Mouse (Mus musculus) heart, embryonic 13.5 days (tissue): ENCODE results near the gene Apol7a. TPM values are rescaled to one million over a fixed set of nuclear protein-coding genes. Genes with fewer than 3 reads are reported as not detected.
"Not testable (repeated sequence)": the region's sequence is repeated elsewhere in the genome, so short reads cannot be mapped to it uniquely, and the experiment has no call there.

ENCODE experiments used
- ATAC-seq: fragments of 200-750 bp; cut with Nextera tagmentation; 2 replicates; pipeline ENCODE4 v1.8.0; 2017; ENCODE audit warnings: moderate TSS enrichment; ENCODE audit not compliant: insufficient number of reproducible peaks, low FRiP score, low TSS enrichment; ENCODE audit errors: extremely low read depth
- H3K27ac ChIP-seq: fragments of 300-500 bp; sonication (generic); replicated peaks from 2 replicates; pipeline ENCODE4 v1.5.1; 2015; ENCODE audit warnings: moderate library complexity, mild to moderate bottlenecking, inconsistent platforms
- H3K27me3 ChIP-seq: fragments of 300-500 bp; sonication (generic); replicated peaks from 2 replicates; pipeline ENCODE4 v1.6.1; 2015; ENCODE audit warnings: mild to moderate bottlenecking, inconsistent platforms
- H3K36me3 ChIP-seq: fragments of 300-500 bp; sonication (generic); 2 replicates; pipeline ENCODE4 v1.6.1; 2015; ENCODE audit warnings: mild to moderate bottlenecking, inconsistent platforms
- H3K4me1 ChIP-seq: fragments of 300-500 bp; sonication (generic); 2 replicates; pipeline ENCODE4 v1.6.1; 2015; ENCODE audit warnings: inconsistent platforms
- H3K4me2 ChIP-seq: fragments of 300-500 bp; sonication (generic); 2 replicates; pipeline ENCODE4 v1.6.1; 2015; ENCODE audit warnings: inconsistent platforms, mild to moderate bottlenecking, moderate library complexity
- H3K4me3 ChIP-seq: fragments of 300-500 bp; sonication (generic); 2 replicates; pipeline ENCODE4 v1.5.1; 2015; ENCODE audit warnings: moderate library complexity, mild to moderate bottlenecking, inconsistent platforms
- H3K9ac ChIP-seq: fragments of 300-500 bp; sonication (generic); 2 replicates; pipeline ENCODE4 v1.6.1; 2015; ENCODE audit warnings: inconsistent platforms, mild to moderate bottlenecking, moderate library complexity
- H3K9me3 ChIP-seq: fragments of 300-500 bp; sonication (generic); 2 replicates; pipeline ENCODE4 v1.6.1; 2016; ENCODE audit warnings: inconsistent platforms
- WGBS: fragments of 180-500 bp; shearing (Covaris S2); methylation state at CpG from one replicate; pipeline ENCODE4 v1.1.7; 2015; ENCODE audit warnings: mixed read lengths; 5-methylcytosine and 5-hydroxymethylcytosine counted together
- polyA plus RNA-seq: library from polyadenylated mRNA; unstranded; fragments of >200 nt; fragmentation: Nextera tagmentation; extraction: Ambion mirVana; gene quantifications from 2 replicates; pipeline ENCODE4 v1.2.1, GENCODE M21; 2015

Apol7a gene
- polyA plus RNA-seq: 0.15 and 0.33 TPM in 2 replicates

GRCm38 (mm10) chr15:77399027-77399426 is at the start of gene Apol7a:
Apol7a (minus strand) TSS chr15:77399110.
- H3K4me2 ChIP-seq: peak within 1 kb of the TSS; percentile 13; the same call in 1 of the 2 replicates
- H3K36me3 ChIP-seq: not testable (repeated sequence)
- 60% methylated on average over 9 of the region's 9 CpGs for WGBS

GRCm38 (mm10) chr15:77447392-77447791 is 48.5 kb upstream of the Apol7a start, which contains the start of gene Apol7b:
Apol7b (minus strand) TSS chr15:77447492.
- not testable (repeated sequence) for H3K27ac ChIP-seq, H3K9ac ChIP-seq, H3K27me3 ChIP-seq, H3K9me3 ChIP-seq, ATAC-seq, H3K4me2 ChIP-seq, H3K4me1 ChIP-seq, H3K36me3 ChIP-seq, H3K4me3 ChIP-seq
- 88% methylated on average over 2 of the region's 2 CpGs for WGBS

More at GRCm38 (mm10) chr15:77399027-77399426, at the start of gene Apol7a:
- Histone ChIP-seq H3K27ac (peak within 1 kb of the TSS; percentile 48; the same call in 1 of the 2 replicates), H3K4me1 (peaks cover 17% of the 10 kb centered on the region), H3K27me3 (peaks cover 12% of the 10 kb centered on the region)
- ATAC-seq, H3K4me3 ChIP-seq, H3K9me3 ChIP-seq, H3K9ac ChIP-seq: not testable (repeated sequence)

- H3K27ac ChIP-seq, H3K9me3 ChIP-seq, H3K4me1 ChIP-seq, H3K4me2 ChIP-seq, H3K9ac ChIP-seq, H3K4me3 ChIP-seq, H3K27me3 ChIP-seq, ATAC-seq, H3K36me3 ChIP-seq: not testable (repeated sequence)
- 75% methylated on average over 1 of the region's 1 CpGs for WGBS
Observed at GRCm38 (mm10) chr15:77445668-77446067, 46.8 kb upstream of the Apol7a start.

GRCm38 (mm10) chr15:77444746-77445145 is 45.8 kb upstream of the Apol7a start:
- H3K27ac ChIP-seq, H3K9me3 ChIP-seq, ATAC-seq, H3K4me2 ChIP-seq, H3K27me3 ChIP-seq, H3K36me3 ChIP-seq, H3K4me1 ChIP-seq, H3K4me3 ChIP-seq, H3K9ac ChIP-seq: not testable (repeated sequence)
- 72% methylated on average over 8 of the region's 8 CpGs for WGBS

GRCm38 (mm10) chr15:77428690-77429448 is 30.0 kb upstream of the Apol7a start:
- not testable (repeated sequence) for H3K9ac ChIP-seq, H3K36me3 ChIP-seq, H3K9me3 ChIP-seq, H3K27ac ChIP-seq, H3K4me2 ChIP-seq, H3K4me3 ChIP-seq, H3K27me3 ChIP-seq, H3K4me1 ChIP-seq, ATAC-seq
- 38% methylated on average over 9 of the region's 10 CpGs for WGBS

- H3K9me3 ChIP-seq, H3K4me1 ChIP-seq, H3K27me3 ChIP-seq, ATAC-seq, H3K9ac ChIP-seq, H3K4me2 ChIP-seq, H3K27ac ChIP-seq, H3K36me3 ChIP-seq, H3K4me3 ChIP-seq: not testable (repeated sequence)
- WGBS: 58% methylated on average over 3 of the region's 7 CpGs
Observed at GRCm38 (mm10) chr15:77422925-77423324, 24.0 kb upstream of the Apol7a start.

GRCm38 (mm10) chr15:77419657-77420056 is 20.7 kb upstream of the Apol7a start:
- H3K36me3 ChIP-seq, H3K4me3 ChIP-seq, ATAC-seq, H3K4me2 ChIP-seq, H3K9ac ChIP-seq, H3K9me3 ChIP-seq, H3K4me1 ChIP-seq, H3K27me3 ChIP-seq, H3K27ac ChIP-seq: not testable (repeated sequence)
- WGBS: no CpG with 5 or more reads among the region's 3 CpGs

- not testable (repeated sequence) for H3K4me1 ChIP-seq, H3K9ac ChIP-seq, H3K36me3 ChIP-seq, H3K9me3 ChIP-seq, H3K4me3 ChIP-seq, H3K27ac ChIP-seq, H3K4me2 ChIP-seq, ATAC-seq
- WGBS: 33% methylated on average over 2 of the region's 10 CpGs
- H3K27me3 ChIP-seq: peaks cover 13% of the 10 kb centered on the region; the same call in 1 of the 2 replicates
Observed at GRCm38 (mm10) chr15:77416655-77417333, 17.9 kb upstream of the Apol7a start.

- not testable (repeated sequence) for ATAC-seq, H3K4me1 ChIP-seq, H3K9me3 ChIP-seq, H3K4me2 ChIP-seq, H3K27ac ChIP-seq, H3K9ac ChIP-seq, H3K4me3 ChIP-seq, H3K36me3 ChIP-seq
- WGBS: 38% methylated on average over 2 of the region's 2 CpGs
- peaks cover 13% of the 10 kb centered on the region; the same call in 1 of the 2 replicates for H3K27me3 ChIP-seq
Observed at GRCm38 (mm10) chr15:77415653-77416052, 16.7 kb upstream of the Apol7a start.

- peaks cover 20% of the 10 kb centered on the region for H3K27me3 ChIP-seq
- not testable (repeated sequence) for H3K4me3 ChIP-seq, H3K4me2 ChIP-seq, H3K27ac ChIP-seq, ATAC-seq, H3K9me3 ChIP-seq, H3K9ac ChIP-seq, H3K36me3 ChIP-seq, H3K4me1 ChIP-seq
- WGBS: 28% methylated on average over 4 of the region's 4 CpGs
Observed at GRCm38 (mm10) chr15:77412695-77413094, 13.8 kb upstream of the Apol7a start.

- H3K36me3 ChIP-seq, H3K4me3 ChIP-seq, H3K4me1 ChIP-seq, H3K4me2 ChIP-seq, H3K9ac ChIP-seq, ATAC-seq, H3K9me3 ChIP-seq, H3K27ac ChIP-seq: not testable (repeated sequence)
- peaks cover 22% of the 10 kb centered on the region for H3K27me3 ChIP-seq
- WGBS: 63% methylated on average over 1 of the region's 4 CpGs
Observed at GRCm38 (mm10) chr15:77411035-77411434, 12.1 kb upstream of the Apol7a start, which contains the start of gene Apol9a. Apol9a (minus strand) TSS chr15:77411135.
